Mouse (Mus musculus) thymus, adult 2 months (tissue): ENCODE measurements around the gene Rnf215.

Experiments
- CTCF ChIP-seq: fragments of 200-500 bp; IDR thresholded peaks from 2 replicates; pipeline ENCODE4 v1.5.1; 2012; ENCODE audit warnings: mild to moderate bottlenecking, control low read depth, low read length, moderate library complexity, borderline replicate concordance; ENCODE audit not compliant: control insufficient read depth, poor library complexity, insufficient read depth; ENCODE audit errors: extremely low read depth
- POLR2A ChIP-seq: fragments of 200-500 bp; IDR thresholded peaks from 2 replicates; pipeline ENCODE4 v1.6.1; 2012; ENCODE audit warnings: mild to moderate bottlenecking, low read length, control low read depth, moderate library complexity; ENCODE audit not compliant: control insufficient read depth, poor library complexity, insufficient read depth; ENCODE audit errors: extremely low read depth

GRCm38 (mm10) chr11:4189182-4189581, 54.2 kb downstream of the Rnf215 start:
- TF ChIP-seq CTCF: no peak
- TF ChIP-seq POLR2A: no peak
